Mouse (Mus musculus) intestine, embryonic 14.5 days (tissue): Measurements from ENCODE around the gene Acat3. TPM values are rescaled to one million over a fixed set of nuclear protein-coding genes. Genes with fewer than 3 reads are reported as not detected.
"Not testable (repeated sequence)": the region's sequence is repeated elsewhere in the genome, so short reads cannot be mapped to it uniquely, and the experiment has no call there.

Experiments used
- ATAC-seq: fragments of 200-750 bp; cut with Nextera tagmentation; replicated peaks from 2 replicates; pipeline ENCODE4 v1.8.0; 2017; ENCODE audit warnings: low read depth, moderate number of reproducible peaks, moderate TSS enrichment, moderate library complexity; ENCODE audit not compliant: low FRiP score, low TSS enrichment
- DNase-seq: peaks from one replicate; pipeline ENCODE4 v3.0.0-alpha.2; 2018; ENCODE audit warnings: low spot score
- H3K27ac ChIP-seq: fragments of 300-500 bp; sonication (generic); 2 replicates; pipeline ENCODE4 v1.5.1; 2014; ENCODE audit warnings: low read depth, mild to moderate bottlenecking, control low read depth
- H3K27me3 ChIP-seq: fragments of 300-500 bp; sonication (generic); replicated peaks from 2 replicates; pipeline ENCODE4 v1.6.1; 2014; ENCODE audit warnings: low read length, control low read depth; ENCODE audit not compliant: control insufficient read depth, insufficient read depth
- H3K36me3 ChIP-seq: fragments of 300-500 bp; sonication (generic); 2 replicates; pipeline ENCODE4 v1.6.1; 2014; ENCODE audit warnings: low read length, control low read depth; ENCODE audit not compliant: control insufficient read depth, insufficient read depth
- H3K4me1 ChIP-seq: fragments of 300-500 bp; sonication (generic); replicated peaks from 2 replicates; pipeline ENCODE4 v1.6.1; 2014; ENCODE audit warnings: low read length, control low read depth, mixed read lengths; ENCODE audit not compliant: control insufficient read depth, insufficient read depth
- H3K4me2 ChIP-seq: fragments of 300-500 bp; sonication (generic); 2 replicates; pipeline ENCODE4 v1.6.1; 2014; ENCODE audit warnings: low read length
- H3K4me3 ChIP-seq: fragments of 300-500 bp; sonication (generic); 2 replicates; pipeline ENCODE4 v1.5.1; 2014; ENCODE audit warnings: low read depth, low read length, control low read depth, mixed read lengths
- H3K9ac ChIP-seq: fragments of 300-500 bp; sonication (generic); 2 replicates; pipeline ENCODE4 v1.6.1; 2014; ENCODE audit warnings: mild to moderate bottlenecking, low read length
- H3K9me3 ChIP-seq: fragments of 300-500 bp; sonication (generic); 2 replicates; pipeline ENCODE4 v1.6.1; 2016; ENCODE audit warnings: low read length, control low read depth; ENCODE audit not compliant: control insufficient read depth
- WGBS: fragments of 180-500 bp; shearing (Covaris S2); extraction: QIAGEN DNeasy Blood & Tissue Kit; methylation state at CpG from one replicate; pipeline ENCODE4 v1.1.7; 2014; 5-methylcytosine and 5-hydroxymethylcytosine counted together
- polyA plus RNA-seq: library from polyadenylated mRNA; unstranded; fragments of >200 nt; fragmentation: Nextera tagmentation; extraction: Ambion mirVana; gene quantifications from 2 replicates; pipeline ENCODE4 v1.2.1, GENCODE M21; 2014

Acat3 gene
- polyA plus RNA-seq, 1 experiment from 2014 or later, result 0.81 TPM

DNA sequence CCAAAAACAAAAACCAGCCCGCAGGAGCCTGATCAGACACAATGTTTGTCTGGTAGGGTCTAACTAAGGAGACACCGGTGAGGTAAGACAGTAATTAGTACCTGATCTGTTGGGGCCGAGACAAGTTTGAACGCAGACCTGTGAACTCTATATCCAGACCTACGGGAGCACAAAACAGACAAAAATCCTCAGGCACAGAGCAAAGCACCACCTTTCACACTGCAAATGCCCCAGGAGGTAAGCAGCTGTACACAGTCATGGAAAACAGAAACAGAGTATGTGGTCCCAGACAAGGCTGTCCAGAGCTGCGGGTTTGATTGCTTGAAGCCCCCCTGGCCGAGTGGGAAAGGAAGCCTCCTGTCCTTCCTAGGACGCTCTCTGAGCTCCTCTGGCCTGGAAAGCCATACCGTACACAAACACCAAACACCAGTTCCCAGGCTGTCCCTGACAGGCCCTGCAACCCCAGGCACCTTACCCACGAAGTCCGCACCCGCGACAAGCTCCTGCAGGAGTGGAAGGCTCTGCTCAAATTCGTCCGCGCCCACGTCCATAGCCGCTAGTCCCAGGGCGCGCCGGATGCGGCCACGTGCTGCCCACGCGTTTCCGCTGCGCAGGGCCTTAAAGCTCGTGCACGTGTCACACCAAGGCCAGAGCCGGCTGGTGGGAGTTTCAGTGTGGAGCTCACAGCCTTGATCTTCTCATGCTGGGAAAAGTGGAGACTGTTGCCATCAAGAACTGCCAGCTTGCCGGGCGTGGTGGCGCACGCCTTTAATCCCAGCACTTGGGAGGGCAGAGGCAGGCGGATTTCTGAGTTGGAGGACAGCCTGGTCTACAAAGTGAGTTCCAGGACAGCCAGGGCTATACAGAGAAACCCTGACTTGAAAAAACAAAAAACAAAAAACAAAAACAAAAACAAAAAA, 30.8 kb downstream of the Acat3 start, which contains the start of gene Pnldc1:
TSS of gene Pnldc1 (minus strand) at position 870 of the 920 bp plus-strand sequence.
- H3K9ac ChIP-seq, result no peak within 1 kb of the TSS
- peaks cover 36% of the 10 kb centered on the region for H3K36me3 ChIP-seq
- ATAC-seq (no peak), DNase-seq (no peak)
- 75% methylated on average over 35 of the region's 35 CpGs for WGBS
- no peak within 1 kb of the TSS for H3K4me2 ChIP-seq
- H3K27ac ChIP-seq, result no peak within 1 kb of the TSS
- H3K27me3 ChIP-seq, result no peaks in the 10 kb centered on the region
- H3K4me3 ChIP-seq, result no peak within 1 kb of the TSS
- no peaks in the 10 kb centered on the region for H3K9me3 ChIP-seq
- H3K4me1 ChIP-seq, result no peaks in the 10 kb centered on the region

DNA sequence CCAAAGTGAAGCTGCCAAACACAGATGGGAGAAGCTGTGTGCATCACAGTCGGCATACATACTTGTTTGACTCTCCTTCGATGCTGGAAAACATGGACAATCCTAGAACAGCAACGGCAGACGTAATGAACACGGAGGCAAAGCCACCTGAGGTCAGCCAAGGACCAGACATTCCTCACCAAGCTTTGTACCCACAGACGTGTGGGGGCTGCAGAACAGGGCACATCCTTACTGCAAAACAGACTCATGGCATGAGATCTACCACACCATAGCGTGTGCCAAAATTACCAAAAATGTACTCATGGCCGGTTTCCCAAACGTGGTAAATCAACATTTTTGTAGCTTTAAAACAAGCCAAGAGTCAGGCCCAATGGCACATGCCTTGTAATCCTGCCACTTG, 34.0 kb downstream of the Acat3 start:
- Histone ChIP-seq H3K27me3 (no peaks in the 10 kb centered on the region), H3K4me2 (no peak overlapping the region), H3K4me1 (no peaks in the 10 kb centered on the region), H3K36me3 (peaks cover 16% of the 10 kb centered on the region), H3K27ac (no peak overlapping the region), H3K4me3 (no peak overlapping the region), H3K9me3 (no peaks in the 10 kb centered on the region), H3K9ac (no peak overlapping the region)
- 81% methylated on average over 9 of the region's 9 CpGs for WGBS
- no peak for ATAC-seq
- DNase-seq, result no peak

DNA sequence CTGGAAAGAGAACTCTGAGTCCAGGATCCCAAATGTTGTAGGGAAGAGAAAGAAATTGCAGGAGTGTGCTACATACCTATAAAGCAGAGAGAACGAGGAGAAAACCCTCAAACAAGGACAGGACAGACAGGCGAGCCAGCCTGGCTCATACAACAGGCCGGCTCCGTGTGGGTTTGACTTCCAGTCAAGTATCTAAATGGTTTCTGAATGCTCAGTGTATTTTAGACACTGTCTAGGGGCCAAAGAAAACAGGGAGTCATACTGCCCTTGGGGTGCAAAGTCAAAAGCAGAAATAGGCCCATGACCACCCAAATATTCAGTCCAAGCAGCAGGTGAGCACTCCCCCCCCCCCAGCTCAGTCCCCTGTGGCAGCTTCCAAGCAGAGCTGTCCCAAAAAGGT, 34.6 kb downstream of the Acat3 start:
- Histone ChIP-seq H3K36me3 (peaks cover 10% of the 10 kb centered on the region), H3K4me3 (no peak overlapping the region), H3K9me3 (no peaks in the 10 kb centered on the region), H3K4me2 (no peak overlapping the region), H3K4me1 (no peaks in the 10 kb centered on the region), H3K9ac (no peak overlapping the region), H3K27me3 (no peaks in the 10 kb centered on the region), H3K27ac (no peak overlapping the region)
- DNase-seq (no peak), ATAC-seq (no peak)
- 78% methylated on average over 4 of the region's 4 CpGs for WGBS

DNA sequence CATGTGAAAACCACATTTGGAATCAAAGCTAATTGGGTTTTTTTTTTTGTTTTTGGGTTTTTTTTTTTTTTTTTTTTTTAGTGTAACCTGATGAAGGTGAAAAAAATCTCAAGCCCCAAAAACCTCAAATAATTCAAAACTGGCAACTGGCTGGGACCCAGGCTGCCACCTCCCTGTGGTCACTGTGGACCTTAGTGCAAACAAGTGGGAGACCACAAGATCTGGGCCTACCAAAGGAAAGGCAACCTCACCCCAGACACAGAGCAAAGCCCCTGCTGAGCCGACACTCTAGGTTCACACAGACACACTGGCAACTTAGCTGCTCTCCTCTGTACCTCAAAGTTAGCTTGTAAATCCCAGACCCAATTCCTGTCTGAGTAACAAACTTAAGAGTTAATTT, 36.1 kb downstream of the Acat3 start:
- Histone ChIP-seq H3K27me3 (no peaks in the 10 kb centered on the region), H3K27ac (no peak overlapping the region), H3K9ac (no peak overlapping the region), H3K36me3 (peaks cover 7% of the 10 kb centered on the region; the same call in 1 of the 2 replicates), H3K4me1 (no peaks in the 10 kb centered on the region), H3K9me3 (no peaks in the 10 kb centered on the region), H3K4me3 (no peak overlapping the region), H3K4me2 (no peak overlapping the region)
- ATAC-seq, result no peak
- WGBS, result 83% methylated on average over 1 of the region's 1 CpGs
- no peak for DNase-seq

DNA sequence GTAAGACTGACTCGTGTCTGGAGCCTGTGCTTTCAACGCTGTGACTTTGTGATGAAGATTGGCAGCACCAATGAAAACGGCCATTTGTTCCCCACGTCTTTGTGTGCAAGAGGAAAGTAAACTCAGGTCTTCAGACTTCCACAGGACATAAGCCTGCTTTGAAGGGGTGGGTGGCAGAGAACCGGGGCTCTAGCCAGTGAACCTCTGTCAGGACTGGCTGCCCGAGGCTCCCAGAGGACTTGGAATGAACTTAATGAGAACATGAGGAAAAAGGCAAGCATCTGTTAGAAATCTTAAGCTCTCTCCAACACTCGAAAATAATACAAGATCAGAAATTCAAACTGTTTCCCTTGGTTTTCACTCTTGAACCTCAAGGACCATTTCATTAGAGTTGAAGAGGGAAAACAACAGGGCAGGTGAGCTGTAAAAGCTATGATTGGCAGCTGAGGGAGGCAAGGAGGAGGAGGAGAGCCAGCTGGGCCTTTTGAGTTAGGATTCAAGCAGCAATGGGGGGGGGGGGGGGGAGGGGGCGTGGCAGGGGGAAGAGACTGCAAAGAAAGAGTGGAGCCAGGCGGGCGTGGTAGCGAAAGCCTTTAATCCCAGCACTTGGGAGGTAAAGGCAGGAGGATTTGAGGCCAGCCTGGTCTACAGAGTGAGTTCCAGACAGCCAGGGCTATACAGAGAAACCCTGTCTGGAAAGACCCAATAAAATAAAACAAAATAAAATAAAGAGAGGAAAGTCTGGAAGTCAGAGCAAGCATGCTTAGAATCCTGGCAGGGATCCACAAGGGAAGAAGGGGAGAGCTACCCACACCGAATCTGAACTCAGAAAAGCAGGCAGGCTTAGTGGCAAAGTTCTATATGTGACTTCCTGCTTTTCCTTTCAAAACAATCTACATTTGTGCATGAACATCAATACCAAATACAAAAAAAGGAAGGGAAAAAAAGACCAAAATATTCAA, 36.7 kb downstream of the Acat3 start:
- Histone ChIP-seq H3K27me3 (no peaks in the 10 kb centered on the region), H3K4me3 (no peak overlapping the region), H3K4me1 (no peaks in the 10 kb centered on the region), H3K36me3 (peaks cover 7% of the 10 kb centered on the region; the same call in 1 of the 2 replicates), H3K9me3 (no peaks in the 10 kb centered on the region), H3K4me2 (no peak overlapping the region), H3K9ac (no peak overlapping the region), H3K27ac (no peak overlapping the region)
- ATAC-seq (no peak), DNase-seq (no peak)
- 64% methylated on average over 11 of the region's 12 CpGs for WGBS

DNA sequence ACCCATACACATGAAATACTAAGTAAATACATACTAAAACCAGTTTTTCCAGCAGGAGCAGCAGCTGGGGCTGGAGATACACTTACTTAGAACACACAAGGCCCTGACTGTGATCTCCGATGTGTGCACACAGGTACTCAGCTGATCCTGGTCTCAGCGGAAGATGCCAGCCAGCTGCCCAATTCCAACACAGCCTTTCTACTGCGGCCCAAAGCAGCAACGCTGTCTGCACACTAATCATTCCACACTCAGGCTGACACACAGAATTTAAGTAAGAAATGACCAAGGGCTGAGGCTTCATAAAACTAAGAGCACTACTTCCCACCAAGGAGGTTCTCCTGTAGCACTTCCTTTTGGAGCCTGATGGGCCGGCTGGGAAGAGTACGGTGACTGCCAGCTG, 38.1 kb downstream of the Acat3 start:
- Histone ChIP-seq H3K9me3 (no peaks in the 10 kb centered on the region), H3K4me3 (no peak overlapping the region), H3K4me1 (no peaks in the 10 kb centered on the region), H3K4me2 (no peak overlapping the region), H3K27me3 (no peaks in the 10 kb centered on the region), H3K27ac (no peak overlapping the region), H3K9ac (no peak overlapping the region), H3K36me3 (peaks cover 7% of the 10 kb centered on the region; the same call in 1 of the 2 replicates)
- no peak for DNase-seq
- WGBS, result 95% methylated on average over 6 of the region's 6 CpGs
- ATAC-seq, result no peak

DNA sequence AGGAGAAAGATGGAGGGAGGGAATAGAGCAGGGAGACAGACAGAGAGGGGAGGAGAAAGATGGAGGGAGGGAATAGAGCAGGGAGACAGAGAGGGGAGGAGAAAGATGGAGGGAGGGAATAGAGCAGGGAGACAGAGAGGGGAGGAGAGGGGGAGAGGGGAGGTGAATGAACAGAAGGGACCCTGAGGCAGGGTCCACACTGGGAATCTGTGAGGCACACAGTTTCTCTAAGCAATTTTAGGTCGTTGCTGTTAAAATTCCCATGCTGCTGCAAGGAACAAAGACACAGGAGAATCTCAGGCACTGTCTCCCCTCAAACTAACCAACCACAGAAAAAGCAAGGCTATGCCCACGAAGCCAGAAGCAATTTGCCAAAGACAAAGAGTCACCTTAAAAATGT, 41.8 kb downstream of the Acat3 start:
- H3K4me1 ChIP-seq, H3K27me3 ChIP-seq, H3K4me3 ChIP-seq, H3K9me3 ChIP-seq, H3K36me3 ChIP-seq, DNase-seq, H3K4me2 ChIP-seq, H3K9ac ChIP-seq, ATAC-seq, H3K27ac ChIP-seq: not testable (repeated sequence)
- WGBS, result 31% methylated on average over 2 of the region's 2 CpGs

DNA sequence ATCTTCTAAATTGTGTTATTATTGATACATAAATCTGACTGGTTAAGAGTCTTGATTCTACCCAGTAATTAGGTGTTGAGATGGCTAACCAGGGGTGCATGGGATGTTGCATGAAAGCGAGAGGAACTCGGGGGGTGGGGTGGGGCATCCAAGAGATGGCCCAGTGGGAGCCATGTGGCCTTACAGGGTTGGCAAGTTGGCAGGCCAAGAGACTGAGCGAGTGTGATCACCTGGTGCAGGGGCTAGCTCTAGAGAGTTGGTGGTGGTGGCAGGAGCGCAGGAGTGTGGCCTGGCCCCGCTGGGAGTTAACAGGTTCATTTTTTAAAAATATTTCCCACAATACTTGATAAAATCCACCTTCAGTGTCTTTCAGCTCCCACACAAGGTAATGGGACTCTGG, 42.7 kb downstream of the Acat3 start:
- H3K4me1 ChIP-seq, result no peaks in the 10 kb centered on the region
- 89% methylated on average over 5 of the region's 5 CpGs for WGBS
- H3K27ac ChIP-seq, result no peak overlapping the region
- no peaks in the 10 kb centered on the region for H3K9me3 ChIP-seq
- ATAC-seq (no peak), DNase-seq (no peak)
- H3K9ac ChIP-seq, result no peak overlapping the region
- H3K36me3 ChIP-seq, result peaks cover 7% of the 10 kb centered on the region; the same call in 1 of the 2 replicates
- H3K4me2 ChIP-seq, result no peak overlapping the region
- no peaks in the 10 kb centered on the region for H3K27me3 ChIP-seq
- H3K4me3 ChIP-seq, result no peak overlapping the region
